Mouse (Mus musculus) kidney, embryonic 14.5 days (tissue): ENCODE measurements at regions not wholly inside any gene's neighbourhood (a gene's known extent, or its start where the extent isn't known, plus 50 kb on each side); places are given as distances from the start of the nearest gene placed in this dataset.

Source experiments
- ATAC-seq: fragments of 200-750 bp; cut with Nextera tagmentation; 2 replicates; pipeline ENCODE4 v1.8.0; 2017; ENCODE audit warnings: moderate number of reproducible peaks, mild to moderate bottlenecking, moderate TSS enrichment, moderate library complexity; ENCODE audit not compliant: low FRiP score, low TSS enrichment
- H3K27ac ChIP-seq: fragments of 300-500 bp; sonication (generic); 2 replicates; pipeline ENCODE4 v1.5.1; 2014; ENCODE audit warnings: low read depth, mild to moderate bottlenecking, low read length, moderate library complexity, mixed read lengths
- H3K27me3 ChIP-seq: fragments of 300-500 bp; sonication (generic); 2 replicates; pipeline ENCODE4 v1.6.1; 2014; ENCODE audit warnings: mild to moderate bottlenecking, low read length; ENCODE audit not compliant: control insufficient read depth, insufficient read depth
- H3K36me3 ChIP-seq: fragments of 300-500 bp; sonication (generic); 2 replicates; pipeline ENCODE4 v1.6.1; 2014; ENCODE audit warnings: low read length, mixed read lengths; ENCODE audit not compliant: control insufficient read depth, insufficient read depth
- H3K4me1 ChIP-seq: fragments of 300-500 bp; sonication (generic); 2 replicates; pipeline ENCODE4 v1.6.1; 2014; ENCODE audit warnings: low read length, mixed read lengths; ENCODE audit not compliant: control insufficient read depth, insufficient read depth
- H3K4me2 ChIP-seq: fragments of 300-500 bp; sonication (generic); replicated peaks from 2 replicates; pipeline ENCODE4 v1.6.1; 2014; ENCODE audit warnings: low read depth, mild to moderate bottlenecking, low read length
- H3K4me3 ChIP-seq: fragments of 300-500 bp; sonication (generic); 2 replicates; pipeline ENCODE4 v1.5.1; 2014; ENCODE audit warnings: mild to moderate bottlenecking, low read length
- H3K9ac ChIP-seq: fragments of 300-500 bp; sonication (generic); 2 replicates; pipeline ENCODE4 v1.6.1; 2014; ENCODE audit warnings: low read depth, mild to moderate bottlenecking, low read length, moderate library complexity
- H3K9me3 ChIP-seq: fragments of 300-500 bp; sonication (generic); 2 replicates; pipeline ENCODE4 v1.6.1; 2016; ENCODE audit warnings: low read length; ENCODE audit not compliant: control insufficient read depth
- WGBS: fragments of 180-500 bp; shearing (Covaris S2); extraction: QIAGEN DNeasy Blood & Tissue Kit; methylation state at CpG from one replicate; pipeline ENCODE4 v1.1.7; 2014; 5-methylcytosine and 5-hydroxymethylcytosine counted together

GRCm38 (mm10) chr11:89175511-89175910 is 101.9 kb downstream of the Gm525 start:
- peak overlapping the region; percentile 34 for H3K4me2 ChIP-seq
- H3K27me3 ChIP-seq = no peaks in the 10 kb centered on the region
- H3K36me3 ChIP-seq = no peaks in the 10 kb centered on the region
- H3K4me3 ChIP-seq = peak overlapping the region; percentile 7; the same call in 1 of the 2 replicates
- H3K9ac ChIP-seq = no peak overlapping the region
- 0 out of 2 replicates have a peak, but pooled peaks cover 4% of the 10 kb centered on the region for H3K4me1 ChIP-seq
- no peaks in the 10 kb centered on the region for H3K9me3 ChIP-seq
- no peak overlapping the region for H3K27ac ChIP-seq
- WGBS = 1% methylated on average over 9 of the region's 9 CpGs
- peak; percentile 82; the same call in 1 of the 2 replicates for ATAC-seq

DNA sequence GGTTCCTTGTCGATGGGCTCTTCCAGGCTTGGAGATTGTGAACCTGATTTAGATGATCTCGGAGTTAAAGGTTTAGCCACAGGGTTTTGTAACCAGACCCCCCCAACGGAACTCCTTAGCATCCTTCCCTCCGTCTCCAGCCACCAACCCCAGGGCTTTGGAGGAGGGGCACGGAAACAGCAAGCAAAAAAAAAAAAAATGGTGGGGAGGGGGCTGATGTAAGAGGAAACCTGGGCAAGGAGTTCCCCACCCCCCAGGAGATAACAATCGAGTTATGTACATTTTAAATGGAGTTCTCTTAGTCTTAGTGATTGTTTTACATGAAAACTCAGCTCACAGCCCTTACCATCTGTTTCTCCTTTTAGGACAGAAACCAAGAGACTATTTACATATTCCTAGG is 101.3 kb downstream of the Gm525 start:
- no peak overlapping the region for H3K9ac ChIP-seq

DNA sequence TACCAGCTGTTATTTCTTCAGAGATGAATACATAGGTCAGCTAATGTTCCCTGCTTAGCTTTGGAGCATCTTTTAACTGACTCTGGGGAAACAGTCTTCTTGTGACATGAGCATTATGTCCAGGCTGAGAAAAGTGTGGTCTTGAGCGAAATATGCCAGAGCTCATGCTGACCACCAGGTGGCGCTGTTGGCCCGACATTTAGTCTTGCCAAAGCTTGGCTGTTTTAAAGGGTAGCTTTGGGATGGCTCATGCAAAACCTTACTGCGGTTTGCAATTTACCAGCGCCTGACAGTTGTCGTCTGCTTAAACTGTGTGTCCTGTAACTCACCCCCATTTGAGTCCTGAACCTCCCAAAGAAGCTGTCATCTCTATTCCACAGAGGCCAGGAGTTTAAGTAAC is 91.6 kb downstream of the Gm525 start:
- Histone ChIP-seq H3K27ac (no peak overlapping the region), H3K36me3 (no peaks in the 10 kb centered on the region), H3K4me2 (no peak overlapping the region), H3K4me3 (no peak overlapping the region), H3K27me3 (no peaks in the 10 kb centered on the region), H3K9me3 (no peaks in the 10 kb centered on the region), H3K9ac (no peak overlapping the region), H3K4me1 (no peaks in the 10 kb centered on the region)
- ATAC-seq = peak; percentile 52; the same call in 1 of the 2 replicates
- WGBS = 13% methylated on average over 6 of the region's 6 CpGs

More for the DNA sequence above, 101.3 kb downstream of the Gm525 start:
- no peaks in the 10 kb centered on the region for H3K36me3 ChIP-seq
- H3K9me3 ChIP-seq = no peaks in the 10 kb centered on the region
- H3K27ac ChIP-seq = no peak overlapping the region
- no peak overlapping the region for H3K4me3 ChIP-seq
- ATAC-seq = no peak
- H3K4me2 ChIP-seq = peak overlapping the region; percentile 34
- H3K27me3 ChIP-seq = no peaks in the 10 kb centered on the region
- WGBS = 17% methylated on average over 6 of the region's 6 CpGs
- H3K4me1 ChIP-seq = 0 out of 2 replicates have a peak, but pooled peaks cover 4% of the 10 kb centered on the region

GRCm38 (mm10) chr11:89153466-89154406 is 80.1 kb downstream of the Gm525 start:
- Histone ChIP-seq H3K9me3 (no peaks in the 10 kb centered on the region), H3K9ac (no peak overlapping the region), H3K4me2 (no peak overlapping the region), H3K4me1 (peaks cover 5% of the 10 kb centered on the region; the same call in 1 of the 2 replicates), H3K27ac (no peak overlapping the region), H3K27me3 (no peaks in the 10 kb centered on the region), H3K36me3 (no peaks in the 10 kb centered on the region), H3K4me3 (no peak overlapping the region)
- ATAC-seq = peak; percentile 86
- WGBS = 55% methylated on average over 13 of the region's 13 CpGs

- no peaks in the 10 kb centered on the region for H3K27me3 ChIP-seq
- ATAC-seq = no peak
- H3K9ac ChIP-seq = no peak overlapping the region
- 92% methylated on average over 8 of the region's 8 CpGs for WGBS
- no peaks in the 10 kb centered on the region for H3K9me3 ChIP-seq
- H3K4me2 ChIP-seq = no peak overlapping the region
- H3K4me3 ChIP-seq = no peak overlapping the region
- H3K4me1 ChIP-seq = peaks cover 6% of the 10 kb centered on the region
- H3K27ac ChIP-seq = no peak overlapping the region
- H3K36me3 ChIP-seq = no peaks in the 10 kb centered on the region
Observed at GRCm38 (mm10) chr11:89147990-89148389, 74.3 kb downstream of the Gm525 start.

- WGBS = 32% methylated on average over 19 of the region's 19 CpGs
Observed at GRCm38 (mm10) chr11:89145281-89145945, 71.8 kb downstream of the Gm525 start.

GRCm38 (mm10) chr11:89142527-89143154 is 69.0 kb downstream of the Gm525 start:
- WGBS = 19% methylated on average over 9 of the region's 9 CpGs

More at GRCm38 (mm10) chr11:89145281-89145945, 71.8 kb downstream of the Gm525 start:
- no peak overlapping the region for H3K4me3 ChIP-seq
- H3K27me3 ChIP-seq = no peaks in the 10 kb centered on the region
- peak; percentile 71 for ATAC-seq
- no peak overlapping the region for H3K27ac ChIP-seq
- no peaks in the 10 kb centered on the region for H3K36me3 ChIP-seq
- H3K4me2 ChIP-seq = 0 out of 2 replicates have a peak overlapping the region, but pooled peaks have one; percentile 8
- no peaks in the 10 kb centered on the region for H3K9me3 ChIP-seq
- H3K9ac ChIP-seq = no peak overlapping the region
- peaks cover 13% of the 10 kb centered on the region for H3K4me1 ChIP-seq

More at GRCm38 (mm10) chr11:89142527-89143154, 69.0 kb downstream of the Gm525 start:
- Histone ChIP-seq H3K9ac (no peak overlapping the region), H3K4me2 (no peak overlapping the region), H3K4me1 (peaks cover 13% of the 10 kb centered on the region), H3K27ac (no peak overlapping the region), H3K9me3 (no peaks in the 10 kb centered on the region), H3K4me3 (no peak overlapping the region), H3K36me3 (no peaks in the 10 kb centered on the region), H3K27me3 (no peaks in the 10 kb centered on the region)
- no peak; the same call in 1 of the 2 replicates for ATAC-seq
